Mouse (Mus musculus) stomach, postnatal 0 days (tissue): ENCODE data around the gene Rfx1. TPM values are rescaled to one million over a fixed set of nuclear protein-coding genes. Genes with fewer than 3 reads are reported as not detected.

Experiments used
- ATAC-seq: fragments of 200-750 bp; cut with Nextera tagmentation; 2 replicates; pipeline ENCODE4 v1.8.0; 2017; ENCODE audit not compliant: low FRiP score, low TSS enrichment
- DNase-seq: peaks from one replicate; pipeline ENCODE4 v3.0.0-alpha.2; 2016; ENCODE audit warnings: low spot score
- H3K27ac ChIP-seq: fragments of 300-500 bp; sonication (generic); replicated peaks from 2 replicates; pipeline ENCODE4 v1.5.1; 2014; ENCODE audit warnings: mild to moderate bottlenecking, control low read depth
- H3K27me3 ChIP-seq: fragments of 300-500 bp; sonication (generic); 2 replicates; pipeline ENCODE4 v1.6.1; 2014; ENCODE audit warnings: low read length; ENCODE audit not compliant: control insufficient read depth, insufficient read depth
- H3K36me3 ChIP-seq: fragments of 300-500 bp; sonication (generic); 2 replicates; pipeline ENCODE4 v1.6.1; 2014; ENCODE audit warnings: low read length, mixed read lengths; ENCODE audit not compliant: control insufficient read depth, insufficient read depth
- H3K4me1 ChIP-seq: fragments of 300-500 bp; sonication (generic); replicated peaks from 2 replicates; pipeline ENCODE4 v1.6.1; 2014; ENCODE audit warnings: antibody characterized with exemption; ENCODE audit not compliant: control insufficient read depth, insufficient read depth
- H3K4me2 ChIP-seq: fragments of 300-500 bp; sonication (generic); replicated peaks from 2 replicates; pipeline ENCODE4 v1.6.1; 2014; ENCODE audit warnings: low read depth, mild to moderate bottlenecking, control low read depth, moderate library complexity
- H3K4me3 ChIP-seq: fragments of 300-500 bp; sonication (generic); 2 replicates; pipeline ENCODE4 v1.5.1; 2014; ENCODE audit warnings: low read depth, low read length, control low read depth
- H3K9ac ChIP-seq: fragments of 300-500 bp; sonication (generic); 2 replicates; pipeline ENCODE4 v1.6.1; 2014; ENCODE audit warnings: mild to moderate bottlenecking, low read length, control low read depth, mixed read lengths
- H3K9me3 ChIP-seq: fragments of 300-500 bp; sonication (generic); 2 replicates; pipeline ENCODE4 v1.6.1; 2016; ENCODE audit warnings: low read length; ENCODE audit not compliant: control insufficient read depth
- CTCF ChIP-seq: IDR thresholded peaks from 2 replicates; pipeline ENCODE4 v1.5.1; 2016; ENCODE audit warnings: antibody characterized with exemption, low read depth, mild to moderate bottlenecking, moderate library complexity
- EP300 ChIP-seq: optimal IDR thresholded peaks from 2 replicates; pipeline ENCODE3; 2016; ENCODE audit warnings: antibody characterized with exemption
- WGBS: fragments of 180-500 bp; shearing (Covaris S2); extraction: QIAGEN DNeasy Blood & Tissue Kit; methylation state at CpG from one replicate; pipeline ENCODE4 v1.1.7; 2014; 5-methylcytosine and 5-hydroxymethylcytosine counted together
- polyA plus RNA-seq: library from polyadenylated mRNA; unstranded; fragments of >200 nt; fragmentation: Nextera tagmentation; extraction: Ambion mirVana; gene quantifications from 2 replicates; pipeline ENCODE4 v1.2.1, GENCODE M21; 2015

Gene Rfx1
- polyA plus RNA-seq, 1 experiment from 2014 or later, result 2.7 TPM

GRCm38 (mm10) chr8:84098376-84098775, 31.7 kb downstream of the Rfx1 start:
- DNase-seq (no peak), ATAC-seq (no peak)
- no peak overlapping the region for H3K9ac ChIP-seq
- 95% methylated on average over 7 of the region's 7 CpGs for WGBS
- no peaks in the 10 kb centered on the region; the same call in 1 of the 2 replicates for H3K4me1 ChIP-seq
- no peaks in the 10 kb centered on the region for H3K27me3 ChIP-seq
- H3K4me3 ChIP-seq, result no peak overlapping the region
- TF ChIP-seq EP300 (no peak), CTCF (no peak)
- no peak overlapping the region for H3K4me2 ChIP-seq
- peaks cover 23% of the 10 kb centered on the region for H3K36me3 ChIP-seq
- no peaks in the 10 kb centered on the region for H3K9me3 ChIP-seq
- H3K27ac ChIP-seq, result no peak overlapping the region

- Histone ChIP-seq H3K36me3 (peaks cover 20% of the 10 kb centered on the region), H3K27ac (no peak overlapping the region), H3K9me3 (no peaks in the 10 kb centered on the region), H3K4me2 (no peak overlapping the region), H3K27me3 (no peaks in the 10 kb centered on the region), H3K4me1 (peaks cover 4% of the 10 kb centered on the region; the same call in 1 of the 2 replicates), H3K9ac (no peak overlapping the region), H3K4me3 (no peak overlapping the region)
- ATAC-seq (no peak), DNase-seq (no peak)
- WGBS, result 88% methylated on average over 25 of the region's 25 CpGs
- TF ChIP-seq CTCF (no peak), EP300 (no peak)
Measured at GRCm38 (mm10) chr8:84101476-84102270, 35.0 kb downstream of the Rfx1 start.

GRCm38 (mm10) chr8:84103601-84104000, 37.0 kb downstream of the Rfx1 start:
- Histone ChIP-seq H3K9me3 (no peaks in the 10 kb centered on the region), H3K9ac (peak overlapping the region; percentile 82; the same call in 1 of the 2 replicates), H3K4me2 (peak overlapping the region; percentile 72), H3K36me3 (peaks cover 7% of the 10 kb centered on the region; the same call in 1 of the 2 replicates), H3K27ac (0 out of 2 replicates have a peak overlapping the region, but pooled peaks have one; percentile 30), H3K4me1 (peaks cover 4% of the 10 kb centered on the region; the same call in 1 of the 2 replicates), H3K27me3 (no peaks in the 10 kb centered on the region), H3K4me3 (peak overlapping the region; percentile 79)
- DNase-seq, result peak; percentile 16
- ATAC-seq, result no peak
- TF ChIP-seq EP300, result no peak
- TF ChIP-seq CTCF, result no peak
- 30% methylated on average over 3 of the region's 3 CpGs for WGBS

GRCm38 (mm10) chr8:84104221-84104620, 37.6 kb downstream of the Rfx1 start:
- 1% methylated on average over 22 of the region's 29 CpGs for WGBS
- Histone ChIP-seq H3K4me3 (peak overlapping the region; percentile 79), H3K27ac (peak overlapping the region; percentile 86), H3K4me2 (peak overlapping the region; percentile 72), H3K9ac (peak overlapping the region; percentile 82), H3K9me3 (no peaks in the 10 kb centered on the region), H3K36me3 (peaks cover 7% of the 10 kb centered on the region; the same call in 1 of the 2 replicates), H3K4me1 (peaks cover 4% of the 10 kb centered on the region; the same call in 1 of the 2 replicates), H3K27me3 (no peaks in the 10 kb centered on the region)
- TF ChIP-seq EP300, result no peak
- peak; percentile 56 for TF ChIP-seq CTCF
- ATAC-seq (peak; percentile 48), DNase-seq (peak; percentile 75)

DNA sequence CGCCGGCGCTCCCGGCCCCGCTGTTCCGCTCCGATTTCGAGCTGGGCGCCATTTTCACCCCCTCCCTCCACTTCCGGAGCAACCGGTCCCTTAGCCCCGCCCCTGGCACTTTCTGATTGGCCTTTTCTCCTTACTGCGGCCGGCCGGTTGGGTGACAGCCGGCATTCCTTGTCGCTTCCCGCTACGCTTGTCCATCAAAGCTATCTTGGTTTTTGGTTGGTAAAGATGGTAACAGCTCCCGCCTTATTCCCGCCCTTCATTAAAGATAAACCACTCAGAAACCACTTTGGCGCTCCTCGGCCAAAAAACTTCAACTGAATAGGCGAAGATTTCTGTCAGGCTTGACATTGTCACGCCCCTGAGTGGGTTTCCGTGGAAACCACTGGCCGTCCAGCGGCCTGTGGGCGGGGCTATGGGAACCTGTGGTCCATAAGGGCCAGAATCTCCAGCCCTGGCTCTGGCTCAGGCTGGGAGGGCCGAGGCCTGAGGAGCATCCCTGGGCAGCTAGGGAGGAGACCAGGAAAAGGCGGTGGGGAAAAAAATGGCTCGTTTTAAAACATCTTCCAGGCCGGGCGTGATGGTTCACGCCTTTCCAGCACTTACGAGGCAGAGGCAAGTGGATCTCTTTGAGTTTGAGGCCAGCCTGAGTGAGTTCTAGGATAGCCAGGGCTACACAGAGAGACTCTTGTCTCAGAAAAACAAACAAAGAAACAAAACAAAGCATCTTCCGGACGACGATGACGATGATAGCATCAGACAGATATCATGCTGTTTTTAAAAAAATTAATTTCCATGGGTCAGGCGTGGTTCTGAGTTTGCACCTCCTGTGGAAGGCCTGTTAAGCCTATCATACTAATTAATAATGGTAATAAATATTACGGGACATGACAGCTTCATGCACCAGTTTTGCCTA, 38.3 kb downstream of the Rfx1 start, which contains the start of gene Dcaf15:
Gene Dcaf15 (minus strand): TSS at position 72 of the 913 bp plus-strand sequence.
- H3K4me2 ChIP-seq, result peak within 1 kb of the TSS; percentile 72
- TF ChIP-seq EP300, result no peak
- no peak for TF ChIP-seq CTCF
- peak within 1 kb of the TSS; percentile 82 for H3K9ac ChIP-seq
- ATAC-seq (peak; percentile 98), DNase-seq (peak; percentile 98)
- H3K9me3 ChIP-seq, result no peaks in the 10 kb centered on the region
- H3K27me3 ChIP-seq, result no peaks in the 10 kb centered on the region
- peak within 1 kb of the TSS; percentile 86 for H3K27ac ChIP-seq
- H3K36me3 ChIP-seq, result peaks cover 7% of the 10 kb centered on the region; the same call in 1 of the 2 replicates
- peaks cover 4% of the 10 kb centered on the region; the same call in 1 of the 2 replicates for H3K4me1 ChIP-seq
- WGBS, result 9% methylated on average over 39 of the region's 42 CpGs
- peak within 1 kb of the TSS; percentile 79 for H3K4me3 ChIP-seq
